Mouse (Mus musculus) embryo, embryonic 9.5 days (tissue): Measurements from ENCODE around the gene Zfp366.

Source experiments
- DNase-seq: peaks from one replicate; pipeline ENCODE4 v3.0.0-alpha.2; 2017; ENCODE audit errors: extremely low spot score

The Zfp366 gene

GRCm38 (mm10) chr13:99254215-99254614, 69.6 kb downstream of the Zfp366 start:
- no peak for DNase-seq

- DNase-seq = no peak
Measured at GRCm38 (mm10) chr13:99254781-99255180, 70.2 kb downstream of the Zfp366 start.

- no peak for DNase-seq
Measured at GRCm38 (mm10) chr13:99256916-99257315, 72.3 kb downstream of the Zfp366 start.

GRCm38 (mm10) chr13:99258677-99259076, 74.1 kb downstream of the Zfp366 start:
- no peak for DNase-seq

GRCm38 (mm10) chr13:99259502-99260174, 75.0 kb downstream of the Zfp366 start:
- no peak for DNase-seq

- DNase-seq = no peak
Measured at GRCm38 (mm10) chr13:99262406-99262805, 77.8 kb downstream of the Zfp366 start.

GRCm38 (mm10) chr13:99263159-99263783, 78.6 kb downstream of the Zfp366 start:
- DNase-seq = no peak

- DNase-seq = no peak
Measured at GRCm38 (mm10) chr13:99264483-99264882, 79.9 kb downstream of the Zfp366 start.

- DNase-seq = no peak
Measured at GRCm38 (mm10) chr13:99272046-99272445, 87.4 kb downstream of the Zfp366 start.

- DNase-seq = no peak
Measured at GRCm38 (mm10) chr13:99277521-99277920, 92.9 kb downstream of the Zfp366 start.

- DNase-seq = no peak
Measured at GRCm38 (mm10) chr13:99278511-99278910, 93.9 kb downstream of the Zfp366 start.

- DNase-seq = no peak
Measured at GRCm38 (mm10) chr13:99279351-99279750, 94.7 kb downstream of the Zfp366 start.

- DNase-seq = no peak
Measured at GRCm38 (mm10) chr13:99282961-99283360, 98.3 kb downstream of the Zfp366 start.

- no peak for DNase-seq
Measured at GRCm38 (mm10) chr13:99283916-99284315, 99.3 kb downstream of the Zfp366 start.

GRCm38 (mm10) chr13:99284400-99285160, 100.0 kb downstream of the Zfp366 start:
- no peak for DNase-seq

- DNase-seq = no peak
Measured at GRCm38 (mm10) chr13:99285241-99285640, 100.6 kb downstream of the Zfp366 start.

- no peak for DNase-seq
Measured at GRCm38 (mm10) chr13:99287207-99287606, 102.6 kb downstream of the Zfp366 start.

GRCm38 (mm10) chr13:99287786-99288185, 103.2 kb downstream of the Zfp366 start:
- no peak for DNase-seq

GRCm38 (mm10) chr13:99290766-99291165, 106.1 kb downstream of the Zfp366 start:
- DNase-seq = no peak

- DNase-seq = no peak
Measured at GRCm38 (mm10) chr13:99294176-99294575, 109.6 kb downstream of the Zfp366 start.

GRCm38 (mm10) chr13:99299921-99300320, 115.3 kb downstream of the Zfp366 start:
- DNase-seq = no peak
